Mouse (Mus musculus) C2C12 (cell line): ENCODE results near the gene Mmp11.

Source experiments
- CEBPB ChIP-seq: IDR thresholded peaks from one replicate; pipeline ENCODE4 v1.6.1; 2011; ENCODE audit warnings: low read depth, mild to moderate bottlenecking, control low read depth, moderate library complexity
- CTCF ChIP-seq: IDR thresholded peaks from one replicate; pipeline ENCODE4 v1.5.1; 2011; ENCODE audit not compliant: control insufficient read depth, insufficient read depth, insufficient read length
- FOSL1 ChIP-seq: IDR thresholded peaks from one replicate; pipeline ENCODE4 v1.8.0; 2011; ENCODE audit warnings: mild to moderate bottlenecking, low read length; ENCODE audit not compliant: poor library complexity, insufficient read depth, severe bottlenecking
- MAX ChIP-seq: IDR thresholded peaks from one replicate; pipeline ENCODE4 v1.6.1; 2011; ENCODE audit warnings: mild to moderate bottlenecking, control low read depth
- MYOG ChIP-seq: IDR thresholded peaks from one replicate; pipeline ENCODE4 v1.6.1; 2011; ENCODE audit not compliant: control insufficient read depth, insufficient read length; ENCODE audit errors: extremely low read depth
- USF1 ChIP-seq: IDR thresholded peaks from one replicate; pipeline ENCODE4 v1.6.1; 2011; ENCODE audit warnings: low read depth, mild to moderate bottlenecking, control low read depth, moderate library complexity

GRCm38 (mm10) chr10:75883232-75883552 lies 53.1 kb downstream of the Mmp11 start:
- peak; percentile 59 for TF ChIP-seq CTCF
- no peak for TF ChIP-seq FOSL1
- no peak for TF ChIP-seq MYOG
- no peak for TF ChIP-seq CEBPB
- no peak for TF ChIP-seq MAX
- no peak for TF ChIP-seq USF1
